Comparison of ENCODE assay signal across 9 mouse cellular contexts in genomic region chr19:6856281-6857002, GRCm38 (mm10). TPM values are rescaled to one million over a fixed set of nuclear protein-coding genes. Genes with fewer than 3 reads are reported as not detected.
DNase-seq lines count a peak whose midpoint lies in the region; ATAC-seq lines count a peak whose summit lies in the region.
"Had no signal": no experiment of that assay in that cellular context is flagged by ENCODE, and none has a peak within 500 bp of the region (broad histone marks: within the 10 kb centered on the region; RNA-seq: fewer than 3 reads in every experiment).

No protein-coding gene starts in this region.

- H3K4me2 ChIP-seq in forebrain, embryonic 16.5 days (ENCODE audit: low read length), result no peak overlapping the region
- H3K4me2 ChIP-seq in intestine, embryonic 16.5 days (ENCODE audit: low read depth, low read length), result no peak overlapping the region

- peaks cover 6% of the 10 kb centered on the region for H3K4me1 ChIP-seq in forebrain, embryonic 16.5 days (replicated peaks; ENCODE audit: control insufficient read depth, insufficient read depth, low read length)
- H3K4me1 ChIP-seq in megakaryocyte, embryonic 14.5 days, result peaks cover 95% of the 10 kb centered on the region
- peaks cover 16% of the 10 kb centered on the region for H3K4me1 ChIP-seq in intestine, embryonic 16.5 days (ENCODE audit: control insufficient read depth, insufficient read depth, low read length)

- H3K27ac ChIP-seq in forebrain, embryonic 16.5 days (ENCODE audit: low read length), result no peak overlapping the region
- no peak overlapping the region for H3K27ac ChIP-seq in intestine, embryonic 16.5 days (ENCODE audit: low read length)
- H3K27ac ChIP-seq: lung, embryonic 15.5 days had no signal

- 34% methylated on average over 12 of the region's 12 CpGs for WGBS in forebrain, embryonic 16.5 days
- 47% methylated on average over 12 of the region's 12 CpGs for WGBS in intestine, embryonic 16.5 days

- no peaks in the 10 kb centered on the region for H3K9me3 ChIP-seq in forebrain, embryonic 16.5 days (ENCODE audit: control insufficient read depth, low read length)
- H3K9me3 ChIP-seq in megakaryocyte, embryonic 14.5 days, result no peaks in the 10 kb centered on the region
- no peaks in the 10 kb centered on the region for H3K9me3 ChIP-seq in intestine, embryonic 16.5 days (ENCODE audit: control insufficient read depth, low read length)
- H3K9me3 ChIP-seq: lung, embryonic 15.5 days had no signal

- DNase-seq in left cerebral cortex, postnatal 10 days (ENCODE audit: extremely low spot score in 1 of 2, low spot score in 2 of 2), result peak; percentile 62 to 73
- no peak for DNase-seq in left cerebral cortex, adult 11 months (ENCODE audit: low spot score)
- peak; percentile 48 for DNase-seq in T-cell, adult 2 months (ENCODE audit: low spot score)
- DNase-seq in layer of hippocampus, adult 9-11 months, result peak; percentile 63
- peak; percentile 40 to 54 for DNase-seq in thymus, adult 18-20 months

- H3K9ac ChIP-seq in forebrain, embryonic 16.5 days (replicated peaks; ENCODE audit: low read depth, low read length), result no peak overlapping the region
- H3K9ac ChIP-seq in intestine, embryonic 16.5 days (ENCODE audit: low read depth, low read length), result no peak overlapping the region
- H3K9ac ChIP-seq: lung, embryonic 15.5 days had no signal

- ATAC-seq in forebrain, embryonic 16.5 days, result peak; percentile 67
- ATAC-seq in intestine, embryonic 16.5 days, result no peak

- intact Hi-C loops in left cerebral cortex, postnatal 10 days (cut with DNase I), result no loop called here

- H3K27me3 ChIP-seq in forebrain, embryonic 16.5 days (replicated peaks; ENCODE audit: control insufficient read depth, insufficient read depth, low read length), result 0 out of 2 replicates have a peak, but pooled peaks cover 2% of the 10 kb centered on the region
- no peaks in the 10 kb centered on the region for H3K27me3 ChIP-seq in megakaryocyte, embryonic 14.5 days (replicated peaks)
- H3K27me3 ChIP-seq in intestine, embryonic 16.5 days (replicated peaks; ENCODE audit: control insufficient read depth, insufficient read depth, low read length), result no peaks in the 10 kb centered on the region

- H3K36me3 ChIP-seq in forebrain, embryonic 16.5 days (ENCODE audit: control insufficient read depth, insufficient read depth), result no peaks in the 10 kb centered on the region
- H3K36me3 ChIP-seq in megakaryocyte, embryonic 14.5 days (replicated peaks; ENCODE audit: low read length), result peaks cover 66% of the 10 kb centered on the region
- no peaks in the 10 kb centered on the region for H3K36me3 ChIP-seq in intestine, embryonic 16.5 days (ENCODE audit: control insufficient read depth, insufficient read depth, low read length)
- H3K36me3 ChIP-seq: lung, embryonic 15.5 days had no signal

- no peak overlapping the region for H3K4me3 ChIP-seq in forebrain, embryonic 16.5 days (replicated peaks; ENCODE audit: low read length)
- H3K4me3 ChIP-seq in megakaryocyte, embryonic 14.5 days (replicated peaks), result peak overlapping the region; percentile 90
- H3K4me3 ChIP-seq in intestine, embryonic 16.5 days (ENCODE audit: low read length), result no peak overlapping the region

RNA-seq across cellular contexts. Expression of gene Ccdc88b, which starts 1.6 kb away (rescaled TPM):
- 1 to 10 TPM; 1.3 TPM for total RNA-seq in left cerebral cortex, postnatal 10 days (2021)
- polyA plus RNA-seq in forebrain, embryonic 16.5 days (2015; fragmentation: Nextera tagmentation; extraction: Ambion mirVana), result 0.68 and 1.1 TPM in 2 replicates
- polyA plus RNA-seq in megakaryocyte, embryonic 14.5 days (2012; ENCODE audit: insufficient read depth, low replicate concordance), result 22.9 and 55.2 TPM in 2 replicates
- 1.1 and 1.3 TPM in 2 replicates for polyA plus RNA-seq in intestine, embryonic 16.5 days (2015; fragmentation: Nextera tagmentation; extraction: Ambion mirVana)

RNA-seq across cellular contexts. Expression of gene Rps6ka4, which starts 16.0 kb away (rescaled TPM):
- total RNA-seq in left cerebral cortex, postnatal 10 days (2021), result 10 to 100 TPM; 25.7 to 31.1 TPM
- polyA plus RNA-seq in forebrain, embryonic 16.5 days (2015; fragmentation: Nextera tagmentation; extraction: Ambion mirVana), result 9.4 and 9.7 TPM in 2 replicates
- 32.8 and 44.2 TPM in 2 replicates for polyA plus RNA-seq in megakaryocyte, embryonic 14.5 days (2012; ENCODE audit: insufficient read depth, low replicate concordance)
- polyA plus RNA-seq in intestine, embryonic 16.5 days (2015; fragmentation: Nextera tagmentation; extraction: Ambion mirVana), result 20.5 and 20.7 TPM in 2 replicates

RNA-seq across cellular contexts. Expression of gene Trmt112, which starts 53.1 kb away (rescaled TPM):
- total RNA-seq in left cerebral cortex, postnatal 10 days (2021), result 10 to 100 TPM; 42.5 to 49.6 TPM
- 104 and 116 TPM in 2 replicates for polyA plus RNA-seq in forebrain, embryonic 16.5 days (2015; fragmentation: Nextera tagmentation; extraction: Ambion mirVana)
- polyA plus RNA-seq in megakaryocyte, embryonic 14.5 days (2012; ENCODE audit: insufficient read depth, low replicate concordance), result 107 and 147 TPM in 2 replicates
- polyA plus RNA-seq in intestine, embryonic 16.5 days (2015; fragmentation: Nextera tagmentation; extraction: Ambion mirVana), result 97.6 and 111 TPM in 2 replicates

RNA-seq across cellular contexts. Expression of gene Prdx5, which starts 53.5 kb away (rescaled TPM):
- total RNA-seq in left cerebral cortex, postnatal 10 days (2021), result 100 to 1,000 TPM; 280 to 318 TPM
- 244 and 272 TPM in 2 replicates for polyA plus RNA-seq in forebrain, embryonic 16.5 days (2015; fragmentation: Nextera tagmentation; extraction: Ambion mirVana)
- 209 and 955 TPM in 2 replicates for polyA plus RNA-seq in megakaryocyte, embryonic 14.5 days (2012; ENCODE audit: insufficient read depth, low replicate concordance)
- polyA plus RNA-seq in intestine, embryonic 16.5 days (2015; fragmentation: Nextera tagmentation; extraction: Ambion mirVana), result 234 and 241 TPM in 2 replicates

Comparison
In these comparisons a context has a peak if more than half of its experiments do, and no peak if none do; other contexts are left out.
1. RNA of gene Ccdc88b, which starts 1.6 kb away (polyA plus RNA-seq): 22.9 to 55.2 TPM in megakaryocyte, embryonic 14.5 days; 1.1 to 1.3 TPM in intestine, embryonic 16.5 days and 0.68 to 1.1 TPM in forebrain, embryonic 16.5 days; every median in the first group is over 10 times any median in the second.